Mouse (Mus musculus): ENCODE measurements around the gene Defb25. TPM values are rescaled to one million over a fixed set of nuclear protein-coding genes. Genes with fewer than 3 reads are reported as not detected.

The Defb25 gene
- total RNA-seq, 2 experiments from 2014 or later: 1.5 to 2.4 TPM

GRCm38 (mm10) chr2:152580107-152580506 lies 42.7 kb downstream of the Defb25 start, which contains the start of gene Defb19:
TSS of gene Defb19 (minus strand) at chr2:152580312.
- DNase-seq (ENCODE audit: low spot score in 2 of 2): no peak

DNA sequence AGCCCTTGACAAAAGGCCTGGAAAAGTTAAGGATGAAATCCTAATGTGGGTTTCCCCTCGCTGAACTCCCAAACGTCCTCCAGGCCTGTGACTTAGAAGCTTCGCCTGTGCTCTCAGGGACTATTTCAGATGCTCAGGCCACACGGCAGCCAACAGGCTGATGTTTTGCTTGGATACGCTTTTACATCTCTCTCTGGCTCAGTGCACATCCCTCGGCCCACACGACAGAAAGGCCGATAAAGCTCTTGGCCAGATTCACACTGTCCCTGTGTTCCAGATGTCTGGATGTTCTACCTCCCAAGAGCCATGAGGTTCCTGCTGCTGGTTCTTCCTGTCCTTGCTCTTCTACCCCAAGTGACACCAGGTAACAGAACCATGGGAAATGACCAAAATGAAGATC lies 49.4 kb downstream of the Defb25 start:
- DNase-seq (ENCODE audit: low spot score in 2 of 2): no peak

Other genes starting within 250 kb of the Defb25 start
- 1 to 10 TPM; 5.8 to 6.7 TPM for gene Nrsn2, start 246.4 kb downstream of the Defb25 start, total RNA-seq (2021)
- gene Sox12, start 225.0 kb downstream of the Defb25 start, total RNA-seq (2021): 1 to 10 TPM; 3.5 to 7.3 TPM
- gene Zcchc3, start 208.0 kb downstream of the Defb25 start, total RNA-seq (2021): 1 to 10 TPM; 6.8 to 7.8 TPM
- gene 6820408C15Rik, start 207.5 kb downstream of the Defb25 start, total RNA-seq (2021): under 1 TPM; 0.36 to 0.74 TPM
- gene Defb23, start 158.4 kb downstream of the Defb25 start, total RNA-seq (2021): not detected
- not detected for gene Defb20, start 146.0 kb downstream of the Defb25 start, total RNA-seq (2021)
- not detected for gene Defb22, start 132.9 kb downstream of the Defb25 start, total RNA-seq (2021)
- not detected for gene Defb26, start 111.4 kb downstream of the Defb25 start, total RNA-seq (2021)
- not detected for gene Defb28, start 104.8 kb downstream of the Defb25 start, total RNA-seq (2021)
- gene Defb29, start 83.0 kb downstream of the Defb25 start, total RNA-seq (2021): not detected
- not detected for gene Gm17416, start 53.7 kb downstream of the Defb25 start, total RNA-seq (2021)
- gene Defb21, start 50.3 kb downstream of the Defb25 start, total RNA-seq (2021): not detected
- under 1 TPM in 1 of 2 experiments, not detected in 1; 0.93 TPM for gene Defb19, start 42.7 kb downstream of the Defb25 start, total RNA-seq (2021)
- gene Defb45, start 23.7 kb downstream of the Defb25 start, total RNA-seq (2021): not detected
- not detected for gene Defb36, start 18.7 kb downstream of the Defb25 start, total RNA-seq (2021)
- gene Rem1, start 3.9 kb upstream of the Defb25 start, total RNA-seq (2021): 10 to 100 TPM in 1 of 2 experiments, 1 to 10 TPM in 1; 8.9 to 13.5 TPM
- gene H13, start 46.4 kb upstream of the Defb25 start, total RNA-seq (2021): 100 to 1,000 TPM; 151 to 170 TPM
- 10 to 100 TPM; 23.5 to 25.8 TPM for gene Mcts2, start 64.0 kb upstream of the Defb25 start, total RNA-seq (2021)
- gene Id1, start 113.2 kb upstream of the Defb25 start, total RNA-seq (2021): 10 to 100 TPM; 51.8 to 93.4 TPM
- 1 to 10 TPM; 2.5 to 3.8 TPM for gene Cox4i2, start 131.1 kb upstream of the Defb25 start, total RNA-seq (2021)
- gene Bcl2l1, start 208.7 kb upstream of the Defb25 start, total RNA-seq (2021): 10 to 100 TPM; 63.6 to 73.5 TPM
- gene Tpx2, start 224.9 kb upstream of the Defb25 start, total RNA-seq (2021): 1 to 10 TPM; 1.2 to 2.3 TPM